Comparison of ENCODE assay signal across 10 mouse cellular contexts in genomic region chr13:30093086-30093485, GRCm38 (mm10). TPM values are rescaled to one million over a fixed set of nuclear protein-coding genes. Genes with fewer than 3 reads are reported as not detected.
A peak's percentile ranks its signal among the peaks of the same experiment; 100 is the strongest.
DNase-seq lines count a peak whose midpoint lies in the region; ATAC-seq lines count a peak whose summit lies in the region.
"Had no signal": no experiment of that assay in that cellular context is flagged by ENCODE, and none has a peak within 500 bp of the region (broad histone marks: within the 10 kb centered on the region; RNA-seq: fewer than 3 reads in every experiment).

No protein-coding gene starts in this region.

- H3K27ac ChIP-seq in intestine, embryonic 16.5 days (ENCODE audit: low read length) = no peak overlapping the region
- H3K27ac ChIP-seq: hindbrain, embryonic 14.5 days; limb, embryonic 10.5 days had no signal

- H3K9me3 ChIP-seq in intestine, embryonic 16.5 days (ENCODE audit: control insufficient read depth, low read length) = no peaks in the 10 kb centered on the region
- H3K9me3 ChIP-seq: limb, embryonic 10.5 days had no signal

- H3K27me3 ChIP-seq in intestine, embryonic 16.5 days (replicated peaks; ENCODE audit: control insufficient read depth, insufficient read depth, low read length) = no peaks in the 10 kb centered on the region

- H3K4me3 ChIP-seq in intestine, embryonic 16.5 days (ENCODE audit: low read length) = no peak overlapping the region
- H3K4me3 ChIP-seq: limb, embryonic 10.5 days had no signal

- 44% methylated on average over 2 of the region's 2 CpGs for WGBS in intestine, embryonic 16.5 days

- no peak overlapping the region for H3K9ac ChIP-seq in intestine, embryonic 16.5 days (ENCODE audit: low read depth, low read length)
- H3K9ac ChIP-seq: hindbrain, embryonic 14.5 days had no signal

- peak; percentile 43 for ATAC-seq in CD4-positive, CD25-positive, alpha-beta regulatory T cell, adult 4 months
- no peak for ATAC-seq in intestine, embryonic 16.5 days

- H3K4me2 ChIP-seq in intestine, embryonic 16.5 days (ENCODE audit: low read depth, low read length) = no peak overlapping the region
- H3K4me2 ChIP-seq: hindbrain, embryonic 14.5 days had no signal

- no peaks in the 10 kb centered on the region for H3K36me3 ChIP-seq in intestine, embryonic 16.5 days (ENCODE audit: control insufficient read depth, insufficient read depth, low read length)
- H3K36me3 ChIP-seq: limb, embryonic 10.5 days had no signal

- peak; percentile 21 for DNase-seq in kidney, adult 9 months
- no peak for DNase-seq in kidney, adult 11 months
- peak; percentile 33 for DNase-seq in MEL-GATA-1-ER (ENCODE audit: extremely low read depth, low read depth)
- peak; percentile 30 for DNase-seq in lung, postnatal 36 days
- DNase-seq in embryo, embryonic 11 days = no peak
- no peak for DNase-seq in cerebellum, postnatal 4 days (ENCODE audit: low spot score in 2 of 2)

- no peaks in the 10 kb centered on the region for H3K4me1 ChIP-seq in intestine, embryonic 16.5 days (ENCODE audit: control insufficient read depth, insufficient read depth, low read length)

RNA-seq across cellular contexts. Expression of gene Mboat1, which starts 43.2 kb away (rescaled TPM):
- 1 to 10 TPM; 9.6 to 9.8 TPM for polyA plus RNA-seq in CD4-positive, CD25-positive, alpha-beta regulatory T cell, adult 4 months (2017; shearing (Covaris generic))
- 37.4 and 44.2 TPM in 2 replicates for polyA plus RNA-seq in intestine, embryonic 16.5 days (2015; fragmentation: Nextera tagmentation; extraction: Ambion mirVana)

Comparison
In these comparisons a context has a peak if more than half of its experiments do, and no peak if none do; other contexts are left out.
1. DNase-seq: peak in kidney, adult 9 months (single experiment), MEL-GATA-1-ER (single experiment) and lung, postnatal 36 days (single experiment); none in kidney, adult 11 months (single experiment), embryo, embryonic 11 days (single experiment) and cerebellum, postnatal 4 days (0 of 2).